Mouse (Mus musculus) heart, embryonic 11.5 days (tissue): Measurements from ENCODE around the gene Dspp. TPM values are rescaled to one million over a fixed set of nuclear protein-coding genes. Genes with fewer than 3 reads are reported as not detected.

ENCODE experiments used
- ATAC-seq: fragments of 200-750 bp; cut with Nextera tagmentation; replicated peaks from 2 replicates; pipeline ENCODE4 v1.8.0; 2017; ENCODE audit warnings: moderate library complexity; ENCODE audit not compliant: insufficient number of reproducible peaks, low FRiP score, low TSS enrichment
- H3K27ac ChIP-seq: fragments of 300-500 bp; sonication (generic); 2 replicates; pipeline ENCODE4 v1.5.1; 2014; ENCODE audit warnings: mild to moderate bottlenecking, low read depth, low read length
- H3K27me3 ChIP-seq: fragments of 300-500 bp; sonication (generic); 2 replicates; pipeline ENCODE4 v1.6.1; 2014; ENCODE audit warnings: mild to moderate bottlenecking, low read length, mixed read lengths; ENCODE audit not compliant: control insufficient read depth, insufficient read depth
- H3K36me3 ChIP-seq: fragments of 300-500 bp; sonication (generic); 2 replicates; pipeline ENCODE4 v1.6.1; 2014; ENCODE audit warnings: mild to moderate bottlenecking, low read length, moderate library complexity, mixed read lengths; ENCODE audit not compliant: control insufficient read depth, insufficient read depth
- H3K4me1 ChIP-seq: fragments of 300-500 bp; sonication (generic); 2 replicates; pipeline ENCODE4 v1.6.1; 2014; ENCODE audit warnings: low read length; ENCODE audit not compliant: control insufficient read depth, insufficient read depth
- H3K4me2 ChIP-seq: fragments of 300-500 bp; sonication (generic); 2 replicates; pipeline ENCODE4 v1.6.1; 2014; ENCODE audit warnings: mild to moderate bottlenecking, moderate library complexity
- H3K4me3 ChIP-seq: fragments of 300-500 bp; sonication (generic); 2 replicates; pipeline ENCODE4 v1.5.1; 2014; ENCODE audit warnings: low read depth, low read length
- H3K9ac ChIP-seq: fragments of 300-500 bp; sonication (generic); 2 replicates; pipeline ENCODE4 v1.6.1; 2014; ENCODE audit warnings: mild to moderate bottlenecking, low read depth, low read length, moderate library complexity
- H3K9me3 ChIP-seq: fragments of 300-500 bp; sonication (generic); replicated peaks from 2 replicates; pipeline ENCODE4 v1.6.1; 2016; ENCODE audit warnings: low read length; ENCODE audit not compliant: control insufficient read depth
- WGBS: fragments of 180-500 bp; shearing (Covaris S2); extraction: QIAGEN DNeasy Blood & Tissue Kit; methylation state at CpG from one replicate; pipeline ENCODE4 v1.1.7; 2014; ENCODE audit not compliant: insufficient replicate concordance; 5-methylcytosine and 5-hydroxymethylcytosine counted together
- polyA plus RNA-seq: library from polyadenylated mRNA; unstranded; fragments of >200 nt; fragmentation: Nextera tagmentation; extraction: Ambion mirVana; gene quantifications from 2 replicates; pipeline ENCODE4 v1.2.1, GENCODE M21; 2014

Gene Dspp
- polyA plus RNA-seq, 1 experiment from 2014 or later = not detected

DNA sequence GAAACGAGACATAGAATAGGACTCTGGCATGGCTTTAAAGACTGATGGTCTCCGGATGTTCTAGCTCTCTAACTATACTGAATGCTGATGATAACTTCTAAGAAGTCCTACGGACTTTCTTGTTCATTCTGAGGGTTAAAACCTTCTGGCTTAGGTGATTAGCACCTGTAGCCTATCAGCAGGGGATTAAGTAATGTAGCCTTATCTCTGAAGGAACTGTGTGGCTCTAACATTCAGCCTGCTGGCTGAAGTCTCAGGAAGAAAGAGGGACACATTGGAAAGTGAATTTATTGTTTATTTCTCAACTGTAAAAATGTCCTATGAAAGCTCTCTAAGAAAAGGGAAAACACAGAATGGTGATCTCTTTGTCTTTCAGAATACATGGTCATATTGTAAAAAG, 53.8 kb downstream of the Dspp start:
- no peak for ATAC-seq
- no peak overlapping the region for H3K4me2 ChIP-seq
- no peak overlapping the region for H3K27ac ChIP-seq
- 43% methylated on average over 3 of the region's 3 CpGs for WGBS
- H3K9ac ChIP-seq = no peak overlapping the region
- H3K4me1 ChIP-seq = no peaks in the 10 kb centered on the region
- H3K4me3 ChIP-seq = no peak overlapping the region
- H3K9me3 ChIP-seq = no peaks in the 10 kb centered on the region
- no peaks in the 10 kb centered on the region for H3K27me3 ChIP-seq
- no peaks in the 10 kb centered on the region for H3K36me3 ChIP-seq

DNA sequence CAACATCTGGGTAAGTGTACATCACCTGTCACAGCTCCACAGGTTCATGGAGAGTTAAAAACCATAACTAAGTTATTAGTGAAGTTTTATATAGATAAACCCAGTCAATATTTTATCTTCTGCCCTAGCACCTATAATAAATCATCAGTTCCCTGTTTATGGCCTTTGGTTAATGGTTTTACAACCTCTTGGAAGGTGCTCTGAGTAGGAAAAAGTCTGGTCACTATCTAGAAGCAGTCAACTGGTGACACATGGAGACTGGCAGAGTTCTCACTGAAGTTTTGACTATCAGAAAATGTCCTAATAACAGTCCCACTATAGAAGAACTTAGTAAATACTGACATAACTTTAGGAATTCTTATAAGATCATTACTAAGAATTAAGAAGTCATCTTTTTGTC, 54.2 kb downstream of the Dspp start:
- Histone ChIP-seq H3K9ac (no peak overlapping the region), H3K27ac (no peak overlapping the region), H3K36me3 (no peaks in the 10 kb centered on the region), H3K4me3 (no peak overlapping the region), H3K4me1 (no peaks in the 10 kb centered on the region), H3K9me3 (no peaks in the 10 kb centered on the region), H3K4me2 (no peak overlapping the region), H3K27me3 (no peaks in the 10 kb centered on the region)
- no peak for ATAC-seq

DNA sequence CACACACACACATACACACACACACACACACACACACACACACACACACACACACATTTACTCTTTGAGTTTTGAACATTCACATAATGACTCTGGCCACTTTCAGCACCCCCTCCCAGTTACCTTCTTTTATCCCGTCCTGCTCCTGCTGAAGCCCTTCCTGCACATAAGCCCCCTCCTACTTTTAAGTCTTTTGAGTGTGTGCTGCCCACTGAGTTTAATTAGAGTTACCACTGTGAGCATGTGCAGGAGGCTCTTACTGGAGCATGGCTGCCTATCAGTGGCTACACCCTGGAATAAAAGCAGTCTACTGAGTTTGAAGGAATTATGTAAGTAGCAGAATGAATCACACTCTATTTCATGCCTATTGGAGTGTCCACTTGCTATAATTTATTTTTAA, 58.0 kb downstream of the Dspp start:
- H3K4me1 ChIP-seq = no peaks in the 10 kb centered on the region
- H3K27ac ChIP-seq = no peak overlapping the region
- no peaks in the 10 kb centered on the region for H3K36me3 ChIP-seq
- no peak overlapping the region for H3K9ac ChIP-seq
- no peak overlapping the region for H3K4me2 ChIP-seq
- no peak for ATAC-seq
- no peak overlapping the region for H3K4me3 ChIP-seq
- no peaks in the 10 kb centered on the region for H3K27me3 ChIP-seq
- 46% methylated on average over 1 of the region's 1 CpGs for WGBS
- H3K9me3 ChIP-seq = no peaks in the 10 kb centered on the region

Other genes starting within 250 kb of the Dspp start
- gene Hsd17b13, start 193.3 kb upstream of the Dspp start, polyA plus RNA-seq = 0.20 TPM in 1 of 2 replicates, not detected in the other
- 4.2 and 5.3 TPM in 2 replicates for gene Hsd17b11, start 148.8 kb upstream of the Dspp start, polyA plus RNA-seq
- gene Nudt9, start 124.4 kb upstream of the Dspp start, polyA plus RNA-seq = 51.8 and 53.5 TPM in 2 replicates
- not detected in 2 replicates for gene Gm17660, start 93.1 kb upstream of the Dspp start, polyA plus RNA-seq
- 18.2 and 21.8 TPM in 2 replicates for gene Sparcl1, start 57.0 kb upstream of the Dspp start, polyA plus RNA-seq
- not detected in 2 replicates for gene Dmp1, start 31.9 kb downstream of the Dspp start, polyA plus RNA-seq
- gene Ibsp, start 128.5 kb downstream of the Dspp start, polyA plus RNA-seq = not detected in 2 replicates
- not detected in 2 replicates for gene Mepe, start 154.6 kb downstream of the Dspp start, polyA plus RNA-seq